Mouse (Mus musculus): ENCODE measurements around the gene Snrpd2.

DNA sequence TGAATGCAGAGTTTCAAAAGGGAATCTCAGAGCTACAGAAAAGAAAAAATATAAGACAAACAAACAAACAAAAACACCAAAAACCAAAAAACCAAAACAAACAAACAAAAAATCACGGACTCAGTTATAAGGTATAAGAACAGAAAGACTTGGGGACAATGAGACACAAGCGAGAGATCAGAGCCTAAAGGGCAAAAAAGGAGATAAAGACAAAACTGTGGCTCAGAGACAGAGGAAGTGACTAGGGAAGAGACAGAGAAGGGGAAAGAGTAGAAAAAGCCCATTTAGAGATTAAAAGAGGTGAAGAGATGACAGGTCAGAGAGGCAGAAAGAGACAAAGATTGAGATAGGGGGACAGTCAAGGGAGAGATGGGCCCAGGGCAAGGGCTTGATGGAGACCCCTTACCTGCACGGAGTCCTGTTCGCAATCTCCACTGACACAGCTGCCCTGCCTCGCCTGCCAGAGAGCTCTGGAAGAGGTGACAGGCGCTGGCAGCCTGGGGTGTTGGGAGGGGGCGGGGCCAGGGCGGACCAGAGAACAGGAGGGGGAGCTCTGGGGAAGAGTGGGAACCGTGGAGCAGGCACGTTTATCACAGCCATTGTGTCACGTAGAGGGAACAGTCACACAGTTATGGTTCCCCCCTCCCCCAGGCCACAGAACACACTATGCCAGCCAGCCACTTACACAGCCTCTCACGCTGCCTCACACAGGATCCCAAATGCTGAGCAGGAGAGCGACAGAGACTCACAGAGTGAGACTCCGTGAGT is 16.3 kb downstream of the Snrpd2 start, which contains the start of gene Gipr:
- TF ChIP-seq CTCF (IDR thresholded peaks at IDR 0.05; ENCODE audit: control insufficient read depth, insufficient read depth, insufficient replicate concordance, low read depth, low read length): no peak
- TF ChIP-seq POLR2A (IDR thresholded peaks at IDR 0.05; ENCODE audit: control insufficient read depth, low read depth, low read length): no peak
